Comparison of ENCODE assay signal across 33 mouse cellular contexts in genomic region chr9:57574397-57574796, GRCm38 (mm10). TPM values are rescaled to one million over a fixed set of nuclear protein-coding genes. Genes with fewer than 3 reads are reported as not detected.
"Had no signal": no experiment of that assay in that cellular context is flagged by ENCODE, and none has a peak within 500 bp of the region (broad histone marks: within the 10 kb centered on the region; RNA-seq: fewer than 3 reads in every experiment).

No protein-coding gene starts in this region.

- H3K27ac ChIP-seq: heart, embryonic 10.5 days; hindbrain, embryonic 10.5 days; hindbrain, embryonic 12.5 days; hindbrain, embryonic 14.5 days; intestine, embryonic 15.5 days; layer of hippocampus, adult 2 months; left cerebral cortex, adult 2 months; limb, embryonic 10.5 days; limb, embryonic 12.5 days had no signal

- H3K4me1 ChIP-seq: hindbrain, embryonic 10.5 days; hindbrain, embryonic 12.5 days; intestine, embryonic 15.5 days; limb, embryonic 10.5 days; limb, embryonic 12.5 days had no signal

- H3K27me3 ChIP-seq: heart, embryonic 12.5 days; hindbrain, embryonic 12.5 days; intestine, embryonic 15.5 days; limb, embryonic 12.5 days had no signal

- DNase-seq: gastrocnemius, postnatal 10 days; gastrocnemius, postnatal 36 days; heart, adult 18-20 months; heart, postnatal 10 days; heart, postnatal 4 days; kidney, adult 18-20 months; kidney, adult 8-10 months; kidney, postnatal 10 days; kidney, postnatal 25 days; kidney, postnatal 4 days; liver had no signal

- ATAC-seq: hindbrain, embryonic 16.5 days; inflammation-experienced regulatory T-cells, adult 6 months; intestine, embryonic 15.5 days; intestine, postnatal 0 days had no signal

- H3K4me3 ChIP-seq: heart, embryonic 10.5 days; heart, embryonic 12.5 days; hindbrain, embryonic 10.5 days; hindbrain, embryonic 12.5 days; intestine, embryonic 15.5 days; layer of hippocampus, adult 2 months; left cerebral cortex, adult 2 months; limb, embryonic 10.5 days; limb, embryonic 12.5 days had no signal

- H3K9me3 ChIP-seq: heart, embryonic 10.5 days; heart, embryonic 12.5 days; hindbrain, embryonic 10.5 days; hindbrain, embryonic 12.5 days; intestine, embryonic 15.5 days; limb, embryonic 10.5 days; limb, embryonic 12.5 days had no signal

RNA-seq across cellular contexts. Expression of gene Cplx3, which starts 31.7 kb away (rescaled TPM):
- total RNA-seq: gastrocnemius, postnatal 10 days; gastrocnemius, postnatal 36 days; granulocyte monocyte progenitor cell, adult 5-6 weeks; heart, adult 18-20 months; heart, adult 8-10 months; heart, postnatal 10 days; heart, postnatal 25 days; heart, postnatal 4 days had no signal
- polyA plus RNA-seq: heart, embryonic 12.5 days; heart, embryonic 14.5 days; heart, embryonic 16.5 days; hindbrain, embryonic 14.5 days; inflammation-experienced regulatory T-cells, adult 6 months; intestine, embryonic 15.5 days; intestine, postnatal 0 days; kidney, embryonic 14.5 days; kidney, embryonic 16.5 days; limb, embryonic 10.5 days; limb, embryonic 12.5 days; limb, embryonic 14.5 days; liver, embryonic 11.5 days had no signal
